Mouse (Mus musculus): ENCODE measurements around the gene Arnt.

- TF ChIP-seq CTCF (IDR thresholded peaks at IDR 0.05; ENCODE audit: insufficient read depth, low read length) (peak; percentile 51), POLR2A (IDR thresholded peaks at IDR 0.05; ENCODE audit: borderline replicate concordance, extremely low read depth, low read depth, low read length) (no peak)
Observed at GRCm38 (mm10) chr3:95450408-95450807, 16.2 kb downstream of the Arnt start.
